Mouse (Mus musculus) lung, postnatal 0 days (tissue): ENCODE measurements around the gene Pcdh7.

Experiments
- CTCF ChIP-seq: IDR thresholded peaks from 2 replicates; pipeline ENCODE4 v1.5.1; 2016; ENCODE audit warnings: antibody characterized with exemption, mild to moderate bottlenecking
- EP300 ChIP-seq: IDR thresholded peaks from 2 replicates; pipeline ENCODE4 v1.6.1; 2016; ENCODE audit warnings: antibody characterized with exemption, mild to moderate bottlenecking, control low read depth

GRCm38 (mm10) chr5:57733451-57733850 lies 15.7 kb downstream of the Pcdh7 start:
- no peak for TF ChIP-seq CTCF
- no peak for TF ChIP-seq EP300
